Mouse (Mus musculus): ENCODE data around the gene Traf3ip3.

- no peak for TF ChIP-seq CTCF (IDR thresholded peaks at IDR 0.05; ENCODE audit: borderline replicate concordance, insufficient read depth, low read depth, low read length)
- no peak for TF ChIP-seq POLR2A (IDR thresholded peaks at IDR 0.05; ENCODE audit: borderline replicate concordance, insufficient read depth, low read length)
These were observed 58.9 kb downstream of the Traf3ip3 start for GRCm38 (mm10) chr1:193142517-193143062.
